Mouse (Mus musculus) left cerebral cortex, postnatal 4 days (tissue): Measurements from ENCODE around the gene Spg21. TPM values are rescaled to one million over a fixed set of nuclear protein-coding genes. Genes with fewer than 3 reads are reported as not detected.

ENCODE experiments used
- DNase-seq: peaks from one replicate; pipeline ENCODE4 v3.0.0-alpha.2; 2022
- intact Hi-C: fragments of 180-260 bp; cut with DNase I; formaldehyde crosslinking; loops from one replicate; pipeline ENCODE4 v1.15.1; 2025
- total RNA-seq, 2 experiments: library from RNA; stranded (reverse); gene quantifications; 2 replicates each; pipeline ENCODE4 v1.2.3; 2021

Gene Spg21
- total RNA-seq, 2 experiments from 2014 or later = 49.8 to 51.5 TPM

DNA sequence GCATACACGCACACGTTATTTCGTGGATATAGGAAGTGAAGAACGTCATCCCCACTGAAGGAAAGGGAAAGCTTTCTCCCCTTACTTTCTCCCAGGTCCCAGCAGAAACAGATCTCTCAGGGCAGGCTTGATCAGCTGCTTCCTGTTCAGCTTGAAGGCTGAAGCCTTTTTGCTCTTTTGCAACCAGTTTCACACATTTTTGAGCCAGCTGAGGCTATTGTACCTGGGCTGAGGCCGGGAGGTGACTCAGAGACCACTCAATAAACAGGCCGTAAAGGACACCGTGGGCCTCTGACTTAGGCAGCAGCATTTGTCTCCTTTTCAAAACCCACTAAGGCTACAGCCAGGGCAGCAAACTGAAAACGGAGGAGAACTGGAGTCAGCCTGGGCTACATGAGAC lies 72.2 kb downstream of the Spg21 start:
- intact Hi-C loops = no loop called here
- DNase-seq = no peak

DNA sequence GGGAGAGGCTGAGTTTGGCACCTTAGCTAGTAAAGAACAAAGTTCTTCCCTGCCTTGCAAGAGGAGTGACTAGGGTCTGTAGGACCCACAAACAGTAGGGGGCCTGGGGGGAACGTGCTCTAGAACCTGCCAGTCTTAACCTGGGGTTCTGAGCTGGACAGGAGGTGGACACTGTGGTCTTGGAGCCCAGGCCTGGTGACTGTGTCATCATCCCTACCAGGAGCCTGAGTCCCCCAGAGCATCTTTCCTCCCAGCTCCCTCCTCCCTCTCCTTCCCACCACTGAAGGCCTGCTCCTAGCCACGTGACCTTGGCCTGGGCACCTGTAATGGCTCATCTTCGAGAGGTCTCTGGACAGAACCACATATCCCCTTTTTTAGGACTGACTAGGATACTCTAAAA lies 73.4 kb downstream of the Spg21 start:
- DNase-seq = no peak
- intact Hi-C loops = no loop called here

DNA sequence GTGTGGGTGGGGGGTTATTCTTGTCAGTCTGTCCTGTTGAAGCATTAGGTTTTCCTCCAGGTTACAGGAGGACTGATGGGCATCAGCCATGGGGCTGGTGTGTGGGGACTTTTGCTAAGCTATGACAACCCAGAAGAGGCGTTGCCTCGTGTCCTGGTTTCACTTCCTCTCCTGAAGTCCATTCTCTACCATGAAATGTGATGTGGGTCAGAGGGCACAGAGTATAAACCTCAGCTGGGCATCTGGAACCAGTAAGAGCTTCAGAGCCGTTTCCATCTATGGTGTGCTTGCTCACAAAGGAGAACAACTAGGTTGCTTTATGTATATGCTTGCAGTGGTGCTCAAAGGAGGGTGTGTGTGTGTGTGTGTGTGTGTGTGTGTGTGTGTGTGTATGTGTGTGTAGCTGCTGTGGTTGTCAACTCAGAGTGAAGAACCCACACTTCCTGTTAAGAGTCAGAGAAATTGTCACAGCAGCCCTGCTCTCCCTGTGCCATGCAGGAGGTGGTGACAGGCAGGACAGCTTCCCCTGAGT lies 74.5 kb downstream of the Spg21 start:
- DNase-seq = no peak
- intact Hi-C loops = no loop called here

DNA sequence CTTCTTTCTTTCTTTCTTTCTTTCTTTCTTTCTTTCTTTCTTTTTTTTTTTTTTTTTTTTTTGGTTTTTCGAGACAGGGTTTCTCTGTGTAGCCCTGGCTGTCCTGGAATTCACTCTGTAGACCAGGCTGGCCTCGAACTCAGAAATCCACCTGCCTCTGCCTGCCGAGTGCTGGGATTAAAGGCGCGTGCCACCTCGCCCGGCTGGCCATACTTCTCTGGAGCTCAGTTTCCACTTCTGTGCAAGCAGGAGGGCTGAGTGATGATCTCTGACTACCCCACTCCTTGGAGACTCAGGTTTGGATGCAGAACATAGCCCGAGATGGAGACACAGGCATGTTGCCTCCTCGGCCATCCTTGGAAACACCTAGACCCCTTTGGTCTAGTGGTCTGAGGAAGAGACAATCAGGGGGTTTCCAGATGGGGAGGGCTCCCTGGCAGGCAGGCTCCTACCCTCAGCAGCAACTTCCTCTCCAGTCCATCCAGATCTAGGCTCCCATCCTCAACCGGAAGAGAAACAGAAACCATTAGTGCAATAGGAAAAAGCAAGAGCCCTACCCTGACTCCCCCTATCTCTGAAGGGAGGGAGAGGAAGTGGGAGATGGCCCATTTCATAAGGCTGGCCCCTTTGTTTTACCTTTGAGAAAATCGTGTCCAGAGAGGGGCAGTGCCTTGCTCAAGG lies 75.2 kb downstream of the Spg21 start:
- intact Hi-C loops = no loop called here
- no peak for DNase-seq

DNA sequence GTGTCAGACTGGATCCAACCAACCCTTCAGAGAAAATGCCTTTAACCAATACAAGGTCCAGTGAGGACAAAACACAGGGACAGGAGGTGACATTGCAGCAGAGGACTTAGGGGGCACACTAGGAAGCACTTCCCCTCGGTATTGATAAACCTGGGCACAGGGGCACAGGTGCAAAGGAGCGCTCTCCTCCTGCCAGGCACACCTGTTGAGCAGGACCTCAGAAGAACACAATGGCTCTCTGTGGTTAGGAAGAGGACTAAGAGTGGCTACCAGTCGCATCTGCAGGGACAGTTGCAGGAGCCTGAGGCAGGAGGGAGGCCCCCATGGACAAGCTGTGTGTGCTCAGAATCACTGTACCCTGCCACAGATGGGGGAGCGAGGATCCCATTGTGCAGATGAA lies 75.7 kb downstream of the Spg21 start:
- no peak for DNase-seq
- intact Hi-C loops = no loop called here

Other genes starting within 250 kb of the Spg21 start
- not detected for gene Cilp, start 195.8 kb upstream of the Spg21 start, total RNA-seq
- 10 to 100 TPM; 26.0 to 27.4 TPM for gene Clpx, start 166.7 kb upstream of the Spg21 start, total RNA-seq
- 10 to 100 TPM; 24.6 to 24.7 TPM for gene Pdcd7, start 114.8 kb upstream of the Spg21 start, total RNA-seq
- 1 to 10 TPM; 4.2 to 5.3 TPM for gene Ubap1l, start 99.9 kb upstream of the Spg21 start, total RNA-seq
- under 1 TPM; 0.18 to 0.36 TPM for gene Kbtbd13, start 69.3 kb upstream of the Spg21 start, total RNA-seq
- gene Rasl12, start 62.4 kb upstream of the Spg21 start, total RNA-seq = 1 to 10 TPM; 4.3 to 4.4 TPM
- gene Slc51b, start 38.0 kb upstream of the Spg21 start, total RNA-seq = not detected
- 10 to 100 TPM; 22.7 to 23.1 TPM for gene Mtfmt, start 25.2 kb upstream of the Spg21 start, total RNA-seq
- 1 to 10 TPM; 1.3 to 2.1 TPM for gene Ankdd1a, start 59.2 kb downstream of the Spg21 start, total RNA-seq
- gene Plekho2, start 119.1 kb downstream of the Spg21 start, total RNA-seq = 1 to 10 TPM; 6.1 to 7.0 TPM
- gene Pif1, start 126.2 kb downstream of the Spg21 start, total RNA-seq = 1 to 10 TPM; 1.7 to 1.9 TPM
- 1 to 10 TPM; 1.8 to 2.4 TPM for gene Rbpms2, start 168.7 kb downstream of the Spg21 start, total RNA-seq
- gene Oaz2, start 207.1 kb downstream of the Spg21 start, total RNA-seq = 100 to 1,000 TPM; 202 to 211 TPM